Mouse (Mus musculus): ENCODE data around the gene Tubal3. TPM values are rescaled to one million over a fixed set of nuclear protein-coding genes. Genes with fewer than 3 reads are reported as not detected.

Tubal3 gene
- polyA plus RNA-seq, 1 experiment: not detected

DNA sequence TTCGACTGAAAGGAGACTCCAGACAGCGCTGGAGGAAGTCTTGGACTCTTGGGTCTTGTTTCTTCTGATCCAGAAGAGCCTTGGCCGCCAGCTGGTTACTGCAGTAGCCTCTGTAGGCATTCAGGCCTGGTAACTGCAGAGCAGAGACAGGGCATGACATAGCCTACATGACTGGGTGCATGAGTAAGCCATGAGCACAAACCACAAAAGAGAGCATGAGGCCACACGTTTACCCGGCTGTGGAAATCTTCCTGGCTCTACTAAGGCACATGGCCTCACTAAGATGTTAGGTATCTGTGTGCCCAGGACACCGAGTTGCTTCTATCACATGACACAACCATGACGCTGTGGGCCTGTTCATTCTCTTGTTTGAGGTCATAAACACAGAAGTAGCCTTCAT is 31.4 kb upstream of the Tubal3 start:
- Histone ChIP-seq H3K4me1 (ENCODE audit: control insufficient read depth, insufficient read depth, low read length) (no peaks in the 10 kb centered on the region), H3K4me3 (ENCODE audit: low read depth, low read length) (no peak overlapping the region), H3K27ac (ENCODE audit: insufficient read depth, low read length) (no peak overlapping the region), H3K36me3 (ENCODE audit: control insufficient read depth, insufficient read depth, low read length, poor library complexity, severe bottlenecking) (peaks cover 43% of the 10 kb centered on the region), H3K27me3 (ENCODE audit: control insufficient read depth, insufficient read depth, low read length, poor library complexity, severe bottlenecking) (no peaks in the 10 kb centered on the region), H3K9ac (ENCODE audit: low read depth, poor library complexity, severe bottlenecking) (no peak overlapping the region), H3K9me3 (replicated peaks; ENCODE audit: control insufficient read depth, insufficient read depth, low read length, poor library complexity, severe bottlenecking) (no peaks in the 10 kb centered on the region)
- TF ChIP-seq POLR2A (IDR thresholded peaks at IDR 0.05; ENCODE audit: insufficient read depth, low read length) (no peak), CTCF (IDR thresholded peaks at IDR 0.05; ENCODE audit: low read depth, low read length) (no peak), EP300 (IDR thresholded peaks at IDR 0.05; ENCODE audit: insufficient read depth, low read depth, low read length) (no peak)

DNA sequence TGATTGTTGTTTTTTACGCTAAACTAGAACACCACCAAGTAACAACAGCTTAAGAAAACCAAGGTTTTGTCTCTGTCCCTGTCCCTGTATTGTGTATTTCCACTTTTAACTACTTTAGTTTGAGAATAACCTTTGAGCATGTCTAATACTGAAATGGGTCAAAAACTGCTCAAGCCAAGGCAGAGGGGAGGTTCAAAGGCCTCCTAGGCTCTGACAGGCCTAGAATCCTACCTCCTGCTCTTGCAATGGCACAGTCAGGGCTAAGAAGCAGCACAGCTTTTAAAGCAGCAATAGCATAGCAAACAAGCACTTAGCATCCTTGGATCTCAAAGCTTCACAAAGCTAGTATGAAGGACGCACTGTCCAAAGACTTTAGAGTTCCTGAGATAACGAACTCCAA is 29.0 kb upstream of the Tubal3 start:
- H3K9ac ChIP-seq (ENCODE audit: low read depth, poor library complexity, severe bottlenecking): no peak overlapping the region
- H3K36me3 ChIP-seq (ENCODE audit: control insufficient read depth, insufficient read depth, low read length, poor library complexity, severe bottlenecking): peaks cover 40% of the 10 kb centered on the region
- H3K27ac ChIP-seq (ENCODE audit: insufficient read depth, low read length): no peak overlapping the region
- H3K4me1 ChIP-seq (ENCODE audit: control insufficient read depth, insufficient read depth, low read length): no peaks in the 10 kb centered on the region
- TF ChIP-seq POLR2A (IDR thresholded peaks at IDR 0.05; ENCODE audit: insufficient read depth, low read length): no peak
- TF ChIP-seq EP300 (IDR thresholded peaks at IDR 0.05; ENCODE audit: insufficient read depth, low read depth, low read length): no peak
- TF ChIP-seq CTCF (IDR thresholded peaks at IDR 0.05; ENCODE audit: low read depth, low read length): no peak
- no peaks in the 10 kb centered on the region for H3K27me3 ChIP-seq (ENCODE audit: control insufficient read depth, insufficient read depth, low read length, poor library complexity, severe bottlenecking)
- H3K9me3 ChIP-seq (replicated peaks; ENCODE audit: control insufficient read depth, insufficient read depth, low read length, poor library complexity, severe bottlenecking): no peaks in the 10 kb centered on the region
- H3K4me3 ChIP-seq (ENCODE audit: low read depth, low read length): no peak overlapping the region

DNA sequence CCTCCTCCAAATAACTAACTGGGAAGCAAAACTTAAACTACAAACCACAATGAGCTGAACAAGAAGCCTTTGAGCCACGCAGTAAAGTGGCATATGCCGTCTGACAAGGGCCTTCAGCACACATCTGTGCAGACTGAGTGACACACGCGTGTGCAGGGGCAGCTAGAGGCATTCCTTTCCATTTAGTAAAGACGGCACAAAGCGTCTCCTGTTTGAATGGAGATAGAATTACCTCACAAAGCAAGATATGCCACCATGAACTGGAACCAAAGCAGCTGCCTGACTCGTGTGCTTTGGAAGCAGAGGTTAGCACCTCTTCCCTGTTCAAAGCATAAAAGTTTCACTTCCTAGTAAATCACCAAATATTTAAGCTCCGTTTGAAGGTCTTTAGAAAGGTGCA is 28.0 kb upstream of the Tubal3 start:
- no peaks in the 10 kb centered on the region for H3K4me1 ChIP-seq (ENCODE audit: control insufficient read depth, insufficient read depth, low read length)
- H3K4me3 ChIP-seq (ENCODE audit: low read depth, low read length): no peak overlapping the region
- TF ChIP-seq CTCF (IDR thresholded peaks at IDR 0.05; ENCODE audit: low read depth, low read length) (no peak), EP300 (IDR thresholded peaks at IDR 0.05; ENCODE audit: insufficient read depth, low read depth, low read length) (no peak), POLR2A (IDR thresholded peaks at IDR 0.05; ENCODE audit: insufficient read depth, low read length) (no peak)
- H3K27me3 ChIP-seq (ENCODE audit: control insufficient read depth, insufficient read depth, low read length, poor library complexity, severe bottlenecking): no peaks in the 10 kb centered on the region
- H3K9me3 ChIP-seq (replicated peaks; ENCODE audit: control insufficient read depth, insufficient read depth, low read length, poor library complexity, severe bottlenecking): no peaks in the 10 kb centered on the region
- peaks cover 32% of the 10 kb centered on the region for H3K36me3 ChIP-seq (ENCODE audit: control insufficient read depth, insufficient read depth, low read length, poor library complexity, severe bottlenecking)
- no peak overlapping the region for H3K27ac ChIP-seq (ENCODE audit: insufficient read depth, low read length)
- H3K9ac ChIP-seq (ENCODE audit: low read depth, poor library complexity, severe bottlenecking): no peak overlapping the region

DNA sequence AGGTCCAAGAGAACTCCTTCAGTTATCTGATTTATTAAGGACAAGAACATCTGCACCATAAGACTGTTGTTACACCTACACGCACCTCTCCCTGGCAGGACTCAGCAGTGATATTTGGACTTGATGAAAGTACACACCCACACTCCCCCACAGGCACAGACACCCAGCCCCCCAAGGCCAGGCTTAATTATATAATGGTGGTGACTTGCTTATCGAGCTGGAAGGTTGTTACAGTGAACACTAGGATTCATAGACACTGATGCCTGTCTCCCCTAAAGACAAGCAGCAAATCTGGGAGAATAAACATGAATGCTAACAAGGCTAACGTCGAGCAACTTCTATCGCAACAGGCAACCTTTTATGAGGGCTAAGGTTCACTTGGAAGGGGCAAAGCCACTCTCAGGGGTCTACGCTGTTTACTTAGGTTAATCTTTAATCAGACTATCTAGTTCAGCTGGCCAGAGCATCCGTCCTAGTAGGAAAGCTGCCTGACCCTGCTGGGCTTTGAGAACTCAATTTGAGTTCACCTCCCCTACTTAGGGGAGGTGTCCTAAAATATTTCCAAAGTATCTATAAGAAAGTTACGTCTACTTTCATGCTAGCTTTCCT is 26.5 kb upstream of the Tubal3 start:
- Histone ChIP-seq H3K4me1 (ENCODE audit: control insufficient read depth, insufficient read depth, low read length) (no peaks in the 10 kb centered on the region), H3K9me3 (replicated peaks; ENCODE audit: control insufficient read depth, insufficient read depth, low read length, poor library complexity, severe bottlenecking) (no peaks in the 10 kb centered on the region), H3K4me3 (ENCODE audit: low read depth, low read length) (no peak overlapping the region), H3K27me3 (ENCODE audit: control insufficient read depth, insufficient read depth, low read length, poor library complexity, severe bottlenecking) (no peaks in the 10 kb centered on the region), H3K9ac (ENCODE audit: low read depth, poor library complexity, severe bottlenecking) (no peak overlapping the region), H3K36me3 (ENCODE audit: control insufficient read depth, insufficient read depth, low read length, poor library complexity, severe bottlenecking) (peaks cover 17% of the 10 kb centered on the region), H3K27ac (ENCODE audit: insufficient read depth, low read length) (no peak overlapping the region)
- TF ChIP-seq POLR2A (IDR thresholded peaks at IDR 0.05; ENCODE audit: insufficient read depth, low read length) (no peak), CTCF (IDR thresholded peaks at IDR 0.05; ENCODE audit: low read depth, low read length) (no peak), EP300 (IDR thresholded peaks at IDR 0.05; ENCODE audit: insufficient read depth, low read depth, low read length) (no peak)

DNA sequence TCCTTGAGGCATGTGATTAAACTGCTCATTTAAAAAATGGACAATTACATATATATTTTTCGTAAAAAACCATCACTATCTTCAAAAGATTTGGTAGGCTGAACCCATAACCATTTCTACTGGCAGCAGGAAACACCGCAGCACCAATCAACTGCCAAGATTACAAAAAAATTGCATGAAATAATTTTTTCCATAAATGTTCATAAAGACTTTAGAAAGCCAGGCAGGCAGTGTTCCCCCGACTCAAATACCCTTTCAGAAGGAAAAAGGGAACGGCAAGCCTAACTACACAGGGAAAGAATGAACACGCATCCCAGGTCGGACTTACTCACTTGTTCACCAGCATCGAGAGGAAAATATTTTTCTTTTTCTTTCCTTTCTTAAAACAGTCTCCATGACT is 25.5 kb upstream of the Tubal3 start:
- H3K9ac ChIP-seq (ENCODE audit: low read depth, poor library complexity, severe bottlenecking): peak overlapping the region; percentile 55
- H3K27ac ChIP-seq (ENCODE audit: insufficient read depth, low read length): no peak overlapping the region
- H3K4me3 ChIP-seq (ENCODE audit: low read depth, low read length): peak overlapping the region; percentile 79
- no peak for TF ChIP-seq CTCF (IDR thresholded peaks at IDR 0.05; ENCODE audit: low read depth, low read length)
- no peak for TF ChIP-seq EP300 (IDR thresholded peaks at IDR 0.05; ENCODE audit: insufficient read depth, low read depth, low read length)
- TF ChIP-seq POLR2A (IDR thresholded peaks at IDR 0.05; ENCODE audit: insufficient read depth, low read length): no peak
- H3K4me1 ChIP-seq (ENCODE audit: control insufficient read depth, insufficient read depth, low read length): no peaks in the 10 kb centered on the region
- no peaks in the 10 kb centered on the region for H3K27me3 ChIP-seq (ENCODE audit: control insufficient read depth, insufficient read depth, low read length, poor library complexity, severe bottlenecking)
- H3K36me3 ChIP-seq (ENCODE audit: control insufficient read depth, insufficient read depth, low read length, poor library complexity, severe bottlenecking): peaks cover 12% of the 10 kb centered on the region
- no peaks in the 10 kb centered on the region for H3K9me3 ChIP-seq (replicated peaks; ENCODE audit: control insufficient read depth, insufficient read depth, low read length, poor library complexity, severe bottlenecking)

DNA sequence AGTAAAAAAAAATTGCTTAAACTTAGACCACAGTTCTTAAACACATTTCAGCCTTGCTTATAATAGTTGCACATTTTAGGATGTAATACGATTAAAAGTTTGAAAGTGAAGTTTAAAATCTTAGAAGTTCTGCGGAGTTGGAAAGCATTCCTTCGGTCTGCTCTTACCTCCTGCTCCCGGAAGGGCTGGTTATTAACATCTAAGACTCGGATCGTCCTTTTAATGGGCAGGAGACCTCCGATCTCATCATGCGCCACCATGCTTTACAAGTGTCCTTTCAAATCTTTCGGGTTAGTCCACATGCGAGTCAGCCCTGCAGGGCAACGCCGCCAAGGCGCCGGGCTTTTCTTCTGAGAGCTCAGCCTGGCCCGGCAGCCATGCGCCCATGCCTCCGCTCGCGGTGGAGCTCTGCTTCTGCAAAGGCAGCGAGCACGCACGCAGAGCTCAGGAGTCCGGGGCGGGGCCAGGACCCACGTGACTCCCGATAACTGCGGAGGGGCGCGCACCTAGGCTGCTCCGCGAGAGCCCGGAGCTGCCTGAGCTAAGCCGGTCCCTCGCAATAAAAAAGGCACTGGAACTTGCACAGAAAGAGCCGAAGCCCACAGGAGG is 24.8 kb upstream of the Tubal3 start:
- Histone ChIP-seq H3K9ac (ENCODE audit: low read depth, poor library complexity, severe bottlenecking) (peak overlapping the region; percentile 55), H3K4me1 (ENCODE audit: control insufficient read depth, insufficient read depth, low read length) (no peaks in the 10 kb centered on the region), H3K4me3 (ENCODE audit: low read depth, low read length) (peak overlapping the region; percentile 83), H3K27ac (ENCODE audit: insufficient read depth, low read length) (no peak overlapping the region), H3K36me3 (ENCODE audit: control insufficient read depth, insufficient read depth, low read length, poor library complexity, severe bottlenecking) (peaks cover 6% of the 10 kb centered on the region; the same call in 1 of the 2 replicates), H3K27me3 (ENCODE audit: control insufficient read depth, insufficient read depth, low read length, poor library complexity, severe bottlenecking) (no peaks in the 10 kb centered on the region), H3K9me3 (replicated peaks; ENCODE audit: control insufficient read depth, insufficient read depth, low read length, poor library complexity, severe bottlenecking) (no peaks in the 10 kb centered on the region)
- no peak for TF ChIP-seq CTCF (IDR thresholded peaks at IDR 0.05; ENCODE audit: low read depth, low read length)
- TF ChIP-seq POLR2A (IDR thresholded peaks at IDR 0.05; ENCODE audit: insufficient read depth, low read length): peak; percentile 63
